8 mouse cellular contexts compared by ENCODE assay signal in the genomic region with DNA sequence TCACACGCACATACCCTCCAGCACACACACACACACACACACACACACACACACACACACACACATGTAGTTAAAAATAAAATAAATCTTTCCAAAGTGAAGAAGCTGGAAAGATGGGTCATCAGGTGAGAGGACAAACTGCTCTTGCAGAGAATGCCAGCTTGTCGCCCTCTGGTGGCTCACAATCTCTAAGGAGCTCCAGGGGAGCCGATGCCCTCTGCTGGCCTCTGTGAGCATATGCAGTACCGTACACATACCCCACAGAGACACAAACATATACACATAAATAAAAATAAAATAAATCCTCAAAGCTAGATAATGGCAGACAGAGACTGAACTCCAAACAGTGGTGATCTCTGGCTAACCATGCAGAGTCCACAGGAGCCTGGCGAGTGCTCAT.
DNase-seq lines count a peak whose midpoint lies in the region; ATAC-seq and TF ChIP-seq lines count a peak whose summit lies in the region.

No protein-coding gene starts in this region.

- no peaks in the 10 kb centered on the region for H3K27me3 ChIP-seq in intestine, postnatal 0 days (replicated peaks; ENCODE audit: control insufficient read depth, insufficient read depth, low read length)
- no peaks in the 10 kb centered on the region for H3K27me3 ChIP-seq in intestine, embryonic 15.5 days (replicated peaks)
- H3K27me3 ChIP-seq in hindbrain, embryonic 10.5 days (ENCODE audit: insufficient read depth, poor library complexity, severe bottlenecking): no peaks in the 10 kb centered on the region

- H3K9ac ChIP-seq in intestine, postnatal 0 days (ENCODE audit: low read depth, low read length): no peak overlapping the region
- H3K9ac ChIP-seq in intestine, embryonic 15.5 days: no peak overlapping the region
- no peak overlapping the region for H3K9ac ChIP-seq in ES-E14 (ENCODE audit: insufficient read depth, low read depth, low read length, poor library complexity, severe bottlenecking)

- no peaks in the 10 kb centered on the region for H3K9me3 ChIP-seq in intestine, postnatal 0 days (ENCODE audit: control insufficient read depth)
- H3K9me3 ChIP-seq in intestine, embryonic 15.5 days: no peaks in the 10 kb centered on the region
- no peaks in the 10 kb centered on the region for H3K9me3 ChIP-seq in ES-E14 (ENCODE audit: control insufficient read depth, insufficient read depth, low read depth, low read length)
- no peaks in the 10 kb centered on the region for H3K9me3 ChIP-seq in hindbrain, embryonic 10.5 days

- TF ChIP-seq CTCF in intestine, postnatal 0 days (IDR thresholded peaks at IDR 0.05; ENCODE audit: low read depth): peak; percentile 76

- H3K36me3 ChIP-seq in intestine, postnatal 0 days (ENCODE audit: control insufficient read depth, insufficient read depth): 0 out of 2 replicates have a peak, but pooled peaks cover 4% of the 10 kb centered on the region
- H3K36me3 ChIP-seq in intestine, embryonic 15.5 days: no peaks in the 10 kb centered on the region; the same call in 1 of the 2 replicates
- H3K36me3 ChIP-seq in ES-E14 (ENCODE audit: control insufficient read depth, insufficient read depth, low read length, poor library complexity, severe bottlenecking): no peaks in the 10 kb centered on the region
- no peaks in the 10 kb centered on the region for H3K36me3 ChIP-seq in hindbrain, embryonic 10.5 days

- in situ Hi-C loops in ES-E14 (cut with MboI; ENCODE audit: low sequenced_read_pairs in 2 of 2, unreplicated experiment in 2 of 2): no loop called here

- no peak overlapping the region for H3K27ac ChIP-seq in intestine, postnatal 0 days (ENCODE audit: low read depth, low read length)
- no peak overlapping the region for H3K27ac ChIP-seq in intestine, embryonic 15.5 days
- H3K27ac ChIP-seq in ES-E14 (ENCODE audit: insufficient read depth, low read depth, low read length, poor library complexity, severe bottlenecking): no peak overlapping the region
- H3K27ac ChIP-seq in hindbrain, embryonic 10.5 days: no peak overlapping the region

- no peak overlapping the region for H3K4me3 ChIP-seq in intestine, postnatal 0 days (ENCODE audit: low read depth, low read length)
- H3K4me3 ChIP-seq in intestine, embryonic 15.5 days (replicated peaks): no peak overlapping the region
- H3K4me3 ChIP-seq in ES-E14 (ENCODE audit: insufficient read depth in 1 of 2, low read depth in 1 of 2, low read length in 2 of 2, poor library complexity in 1 of 2, severe bottlenecking in 1 of 2): no peak overlapping the region
- no peak overlapping the region for H3K4me3 ChIP-seq in hindbrain, embryonic 10.5 days

- H3K4me2 ChIP-seq in intestine, postnatal 0 days (replicated peaks; ENCODE audit: low read depth): no peak overlapping the region
- H3K4me2 ChIP-seq in intestine, embryonic 15.5 days (replicated peaks): no peak overlapping the region

- 90% methylated on average over 5 of the region's 5 CpGs for WGBS in intestine, postnatal 0 days
- WGBS in intestine, embryonic 15.5 days: 90% methylated on average over 5 of the region's 5 CpGs
- 82% methylated on average over 5 of the region's 5 CpGs for WGBS in hindbrain, embryonic 10.5 days

- DNase-seq in B cell, adult 2 months: peak; percentile 42 to 51
- peak; percentile 71 for DNase-seq in ES-E14 (ENCODE audit: low read depth, low spot score)
- DNase-seq in forelimb bud, embryonic 11.5 days (ENCODE audit: low read depth, low spot score): peak; percentile 33
- DNase-seq in testis, postnatal 10 days (ENCODE audit: low spot score): peak; percentile 51
- no peak for DNase-seq in hindbrain, embryonic 10.5 days (ENCODE audit: low spot score)
- DNase-seq in cerebellum, adult 18-20 months: no peak

- H3K4me1 ChIP-seq in intestine, postnatal 0 days (replicated peaks; ENCODE audit: control insufficient read depth, insufficient read depth, low read length): no peaks in the 10 kb centered on the region
- no peaks in the 10 kb centered on the region for H3K4me1 ChIP-seq in intestine, embryonic 15.5 days (replicated peaks)
- no peaks in the 10 kb centered on the region for H3K4me1 ChIP-seq in ES-E14 (ENCODE audit: control insufficient read depth in 2 of 2, insufficient read depth in 2 of 2, low read length in 2 of 2, poor library complexity in 1 of 2)
- no peaks in the 10 kb centered on the region for H3K4me1 ChIP-seq in hindbrain, embryonic 10.5 days (replicated peaks)

- no peak for ATAC-seq in intestine, postnatal 0 days
- no peak for ATAC-seq in intestine, embryonic 15.5 days

TF ChIP-seq in ES-E14, 5 proteins besides CTCF, POLR2A, EP300 and RAD21:
- TF ChIP-seq MAFK (IDR thresholded peaks at IDR 0.05; ENCODE audit: insufficient read depth, low read depth, low read length): no peak
- no peak for TF ChIP-seq CHD2 (IDR thresholded peaks at IDR 0.05; ENCODE audit: low read depth, low read length)
- 0 out of 2 replicates have a peak, but pooled peaks have one; percentile 50 for TF ChIP-seq ZNF384 (IDR thresholded peaks at IDR 0.05; ENCODE audit: low read depth, low read length)
- peak; percentile 91 for TF ChIP-seq ZC3H11A (IDR thresholded peaks at IDR 0.05; ENCODE audit: borderline replicate concordance, low read depth, low read length)
- no peak for TF ChIP-seq HCFC1 (IDR thresholded peaks at IDR 0.05; ENCODE audit: borderline replicate concordance, insufficient read depth, low read length)

Comparison
In these comparisons a context has a peak if more than half of its experiments do, and no peak if none do; other contexts are left out.
1. DNase-seq: peak in B cell, adult 2 months (2 of 2), ES-E14 (single experiment), forelimb bud, embryonic 11.5 days (single experiment) and testis, postnatal 10 days (single experiment); none in hindbrain, embryonic 10.5 days (single experiment) and cerebellum, adult 18-20 months (0 of 2).